Mouse (Mus musculus) megakaryocyte, embryonic 14.5 days (primary cell): ENCODE results near the gene Bcl11b.

Experiments used
- FLI1 ChIP-seq: IDR thresholded peaks from 2 replicates; pipeline ENCODE4 v1.6.1; 2012; ENCODE audit warnings: low read length, inconsistent platforms, mixed read lengths
- GATA1 ChIP-seq: IDR thresholded peaks from 3 replicates; pipeline ENCODE4 v1.6.1; 2012; ENCODE audit warnings: mixed read lengths, low read length, inconsistent platforms, borderline replicate concordance

DNA sequence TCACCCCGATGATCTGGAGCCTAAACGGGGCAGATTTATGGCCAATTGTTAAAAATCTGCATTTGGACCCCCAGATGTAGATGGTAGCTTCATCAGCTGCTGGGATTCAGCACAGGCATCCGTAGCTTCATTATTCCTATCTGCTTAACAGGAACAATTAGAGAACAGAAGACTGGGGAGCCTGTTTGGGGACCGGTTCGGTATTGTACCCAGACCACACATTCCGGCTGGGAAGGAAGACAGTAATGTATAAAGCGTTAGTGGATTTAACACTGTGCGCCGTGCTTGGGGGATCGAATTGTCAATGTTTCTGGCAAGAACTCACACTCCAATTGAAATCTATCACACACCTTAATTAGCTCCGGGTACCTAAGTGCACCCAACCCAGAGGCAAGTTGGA is 6.9 kb upstream of the Bcl11b start:
- TF ChIP-seq GATA1 (no peak), FLI1 (no peak)
